Mouse (Mus musculus) kidney, adult 11 months (tissue): ENCODE data around the gene Endod1.
"Not testable (repeated sequence)": the region's sequence is repeated elsewhere in the genome, so short reads cannot be mapped to it uniquely, and the experiment has no call there.

Experiments used
- DNase-seq: peaks from one replicate; pipeline ENCODE4 v3.0.0; 2022

The Endod1 gene

DNA sequence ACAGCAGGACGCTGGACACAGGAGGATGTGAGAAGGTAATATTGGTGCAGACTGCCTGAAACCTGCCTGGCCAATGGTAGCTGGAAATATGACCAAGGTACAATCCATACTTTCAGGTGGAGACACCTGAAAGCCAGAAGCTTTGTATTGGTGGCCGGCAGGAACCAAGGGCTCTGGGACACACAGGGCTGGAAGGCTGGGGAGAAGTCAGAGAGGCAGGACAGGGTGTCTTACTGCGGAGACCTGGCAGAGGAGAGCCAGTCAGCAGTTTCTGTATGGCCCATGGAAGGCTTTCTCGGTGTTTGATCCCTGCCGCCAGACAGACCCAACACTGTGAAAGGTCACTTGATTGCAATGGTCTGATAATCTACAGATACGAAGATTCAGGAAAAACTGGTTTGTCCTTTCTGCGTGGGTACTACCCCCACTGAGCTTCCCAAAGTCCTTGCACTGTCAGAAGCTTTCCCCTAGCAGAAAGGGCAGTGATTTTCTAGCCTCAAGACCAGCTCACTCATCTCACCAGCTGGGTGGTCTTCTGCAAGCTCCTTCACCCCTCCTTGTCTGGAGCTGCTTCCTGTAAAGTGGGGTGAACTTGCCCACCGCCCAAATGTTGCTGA is 1.4 kb downstream of the Endod1 start:
- DNase-seq = no peak

DNA sequence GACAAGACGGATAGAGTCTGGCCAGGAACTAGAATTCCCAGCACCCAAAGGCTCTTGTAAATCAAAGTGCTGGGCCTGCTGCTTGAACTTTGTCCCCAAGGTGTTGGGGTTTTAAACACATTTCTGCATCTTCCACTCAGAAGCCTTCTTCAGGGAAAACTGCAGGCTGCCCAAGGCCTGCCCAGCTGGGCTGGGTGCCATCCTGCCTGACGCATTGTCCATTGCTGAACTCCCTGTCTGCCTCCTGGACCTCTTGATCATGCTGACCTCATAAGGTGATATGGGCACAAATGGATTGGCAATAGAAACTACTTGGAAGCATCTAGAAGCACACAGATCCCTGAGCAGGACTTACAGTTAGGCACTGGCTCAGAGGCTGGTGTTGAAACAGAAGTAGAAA is 3.2 kb downstream of the Endod1 start:
- peak; percentile 50 for DNase-seq

DNA sequence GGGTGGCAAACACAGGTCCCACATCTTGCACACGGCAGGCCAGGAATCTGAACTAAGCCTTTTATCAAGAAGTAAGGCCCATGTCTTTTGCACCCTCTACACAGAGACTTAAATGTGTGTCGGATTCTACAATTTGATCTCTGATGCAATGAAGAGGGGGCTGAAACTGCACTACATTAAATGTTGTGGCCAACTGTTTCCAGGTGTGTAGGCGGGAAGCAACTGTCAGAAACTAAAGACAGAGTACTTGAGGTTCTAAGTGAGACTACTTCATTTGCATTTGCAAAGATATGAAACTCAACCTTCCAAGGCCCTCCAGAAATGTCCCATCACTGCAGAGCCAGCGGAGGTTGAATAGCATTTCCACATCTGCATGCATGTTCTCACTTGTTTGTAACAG is 5.2 kb downstream of the Endod1 start:
- DNase-seq = no peak

DNA sequence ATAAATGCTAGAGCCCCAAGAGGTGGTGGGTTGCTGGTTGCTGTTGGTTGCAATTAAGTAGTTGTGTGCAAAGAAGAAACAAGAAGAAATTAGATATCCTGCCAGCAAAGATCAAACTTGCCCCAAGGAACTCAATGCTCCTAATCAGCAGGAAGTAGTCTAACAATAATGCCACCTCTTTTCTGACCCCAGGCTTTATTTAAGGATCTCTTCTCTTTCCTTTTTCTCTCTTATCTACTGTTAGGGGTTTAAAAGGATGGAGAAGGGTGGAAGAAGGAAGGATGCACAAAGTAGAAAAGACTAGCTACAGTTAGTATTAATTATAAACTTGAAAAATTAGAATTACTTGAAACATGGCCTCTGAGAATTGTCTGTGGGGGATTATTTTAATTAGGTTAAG is 8.9 kb downstream of the Endod1 start:
- DNase-seq = no peak

DNA sequence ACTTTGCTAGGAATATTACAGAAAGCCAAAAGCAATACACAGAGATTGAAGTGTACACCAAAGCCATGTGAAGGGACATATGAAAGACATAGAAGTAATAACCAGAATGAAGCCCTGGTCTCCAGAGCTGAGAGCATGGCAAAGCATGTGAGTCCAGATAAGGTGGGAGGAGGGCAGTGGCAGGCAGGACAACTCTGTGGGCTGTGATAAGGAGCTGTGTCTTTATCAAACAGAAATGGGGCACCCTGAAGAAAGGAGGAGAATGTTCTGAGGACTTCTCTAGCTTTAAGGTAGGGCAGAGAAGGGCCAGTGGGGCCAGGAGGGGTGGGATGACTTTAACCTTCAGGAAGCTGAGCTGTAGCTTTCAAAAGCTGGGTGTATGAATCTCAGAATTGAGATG is 12.0 kb downstream of the Endod1 start:
- DNase-seq = no peak

DNA sequence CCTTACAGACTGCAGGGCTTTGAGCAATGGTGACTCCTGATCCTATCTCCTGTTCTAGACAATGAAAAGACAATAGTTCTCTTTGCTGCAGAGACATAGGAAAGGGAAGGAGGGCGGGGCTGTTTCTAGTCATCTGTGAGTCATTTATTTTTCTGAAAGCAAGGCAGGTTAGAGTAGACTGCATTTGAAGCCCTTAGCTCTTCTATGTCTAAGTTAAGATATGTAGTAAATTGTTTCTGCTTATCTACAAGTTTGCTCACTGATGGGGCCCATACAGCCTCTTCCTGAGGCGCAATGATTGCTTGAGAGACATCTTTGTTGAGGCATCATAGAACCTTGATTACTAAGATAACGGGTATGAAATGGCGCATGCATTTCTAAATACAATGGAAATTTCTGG is 13.5 kb downstream of the Endod1 start:
- no peak for DNase-seq

DNA sequence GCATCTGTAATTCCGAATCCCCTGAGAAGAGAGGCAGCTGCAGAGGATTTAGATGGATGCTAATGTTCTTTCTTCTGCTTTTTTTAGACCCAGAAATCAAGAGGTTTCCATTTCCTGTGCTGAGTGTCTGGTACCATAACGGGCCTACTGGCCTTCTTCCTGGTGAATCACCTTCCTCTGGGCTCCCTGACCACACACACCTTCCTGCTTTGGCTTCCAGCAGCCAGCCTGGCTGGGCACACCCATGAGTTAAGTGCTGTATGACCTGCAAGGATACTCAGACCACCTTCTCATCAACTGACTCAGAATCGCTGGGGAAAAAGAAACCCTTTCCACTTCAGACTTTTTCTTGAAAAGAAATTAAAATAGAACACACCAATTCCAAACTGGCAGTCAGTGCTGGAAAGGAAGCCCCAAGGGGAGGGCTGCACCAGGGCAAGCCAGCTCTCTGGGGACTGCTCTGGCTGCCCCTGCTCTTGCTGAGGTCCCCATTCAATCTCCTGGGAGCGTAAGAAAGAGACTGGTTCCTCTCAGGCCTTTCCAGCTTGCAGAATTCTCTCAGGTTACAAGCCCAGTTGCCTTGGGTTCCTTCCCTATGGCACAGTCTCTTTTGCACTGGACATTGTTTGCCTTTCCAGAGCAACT is 15.7 kb downstream of the Endod1 start:
- DNase-seq = peak; percentile 25

DNA sequence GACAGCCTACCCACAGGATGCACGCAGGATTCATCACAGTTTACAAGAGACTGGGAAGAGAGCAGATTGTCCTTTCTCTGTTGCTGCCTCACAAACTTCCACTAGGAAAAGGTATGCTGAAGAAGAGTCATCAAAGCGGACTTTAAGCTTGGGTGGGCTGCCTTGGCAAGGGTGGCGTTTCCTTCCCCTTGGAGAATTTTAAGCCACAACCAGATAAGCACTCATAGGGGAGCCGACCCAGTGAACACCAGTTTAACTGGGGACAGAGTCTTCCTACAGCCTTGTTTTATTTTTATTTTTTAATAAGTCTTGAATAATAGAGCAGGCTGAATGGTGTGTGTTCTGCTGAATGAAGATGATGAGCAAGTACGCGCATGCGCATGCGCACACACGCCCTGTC is 16.6 kb downstream of the Endod1 start:
- no peak for DNase-seq

DNA sequence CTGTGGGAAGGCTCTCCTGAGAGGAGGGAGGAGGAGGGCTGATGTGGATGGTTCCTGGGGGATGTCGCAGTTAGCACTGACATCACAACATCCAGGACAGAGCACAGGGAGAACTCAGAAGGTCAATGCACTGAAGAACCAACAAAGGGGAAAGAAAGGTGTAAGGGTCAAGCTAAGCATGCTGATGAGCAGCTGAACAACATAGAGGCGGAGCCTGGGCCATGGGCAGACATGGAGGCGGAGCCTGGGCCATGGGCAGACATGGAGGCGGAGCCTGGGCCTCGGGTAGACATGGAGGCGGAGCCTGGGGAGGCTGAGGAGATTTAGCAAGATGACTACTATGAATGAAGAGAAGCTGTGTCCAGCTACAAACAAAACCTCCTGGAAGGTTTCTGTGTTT is 17.8 kb downstream of the Endod1 start:
- no peak for DNase-seq

DNA sequence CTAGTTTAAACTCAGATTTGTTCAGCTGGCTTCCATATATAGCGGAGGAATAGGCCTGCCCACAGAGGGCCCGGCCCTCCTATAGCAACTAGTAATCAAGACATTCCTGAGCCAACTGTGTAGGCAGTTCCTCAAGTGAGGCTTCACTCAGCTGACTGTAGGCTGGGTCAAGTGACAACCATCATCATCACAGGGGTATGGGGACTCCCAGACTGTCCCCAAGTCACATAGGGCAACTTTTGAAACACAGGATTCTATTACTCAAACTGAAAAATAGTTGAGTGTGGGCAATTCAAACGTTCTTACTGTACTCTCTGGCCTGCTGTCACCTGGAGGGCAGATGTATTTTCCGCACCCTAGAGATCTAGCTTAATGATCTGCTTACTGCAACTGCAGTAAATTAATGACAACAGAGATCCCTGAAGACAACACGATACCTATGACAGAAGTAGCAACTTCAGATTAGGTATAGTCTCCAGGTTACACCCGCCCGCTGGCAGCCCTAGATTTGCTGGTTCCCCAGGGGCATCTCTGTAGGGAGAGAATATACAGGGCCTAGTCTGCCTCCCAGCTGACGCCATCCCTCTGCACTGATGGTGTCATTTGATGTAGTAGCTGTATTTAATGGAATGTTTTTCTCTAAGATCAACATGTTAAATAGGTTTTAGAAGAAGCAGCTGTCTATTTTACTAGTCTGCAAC is 19.1 kb downstream of the Endod1 start:
- no peak for DNase-seq

DNA sequence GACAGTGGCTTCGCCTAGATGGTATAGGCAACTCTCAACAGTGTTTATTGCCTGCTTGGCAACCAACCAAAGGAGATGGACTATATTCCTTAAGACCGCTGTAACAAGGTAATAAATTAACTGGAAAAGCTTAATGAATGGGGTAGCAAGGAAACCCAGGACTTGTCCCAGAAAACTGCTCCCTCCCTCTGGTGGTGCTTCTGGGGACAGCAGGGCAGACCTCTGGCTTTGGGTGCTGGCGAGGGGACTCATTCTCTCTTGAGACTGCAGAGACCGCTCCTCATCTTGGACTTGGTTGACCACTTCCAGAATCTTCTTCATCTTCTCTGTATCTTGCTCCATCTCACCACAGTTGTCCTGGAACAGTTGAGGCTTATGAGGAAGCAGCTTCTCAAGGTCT is 24.3 kb downstream of the Endod1 start:
- DNase-seq = no peak

DNA sequence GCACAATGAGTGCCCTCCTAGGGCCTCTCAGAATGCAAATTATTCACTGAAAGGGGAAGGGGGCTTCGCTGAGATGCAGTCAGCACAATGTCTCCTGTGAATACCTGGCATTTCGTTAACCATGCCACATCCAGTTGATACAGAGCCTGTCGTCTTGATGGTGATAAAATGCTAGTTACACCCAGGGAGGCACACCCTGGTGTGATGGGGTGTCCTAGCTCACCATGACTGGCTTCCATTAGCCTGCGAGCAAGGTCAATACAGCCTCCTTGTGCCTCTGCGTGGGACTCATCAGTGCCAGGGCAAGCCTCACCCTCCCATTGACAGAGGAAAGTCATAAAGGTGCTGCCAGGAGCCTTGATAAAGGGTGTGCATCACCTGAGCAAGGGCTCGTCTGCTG is 26.5 kb downstream of the Endod1 start:
- no peak for DNase-seq

DNA sequence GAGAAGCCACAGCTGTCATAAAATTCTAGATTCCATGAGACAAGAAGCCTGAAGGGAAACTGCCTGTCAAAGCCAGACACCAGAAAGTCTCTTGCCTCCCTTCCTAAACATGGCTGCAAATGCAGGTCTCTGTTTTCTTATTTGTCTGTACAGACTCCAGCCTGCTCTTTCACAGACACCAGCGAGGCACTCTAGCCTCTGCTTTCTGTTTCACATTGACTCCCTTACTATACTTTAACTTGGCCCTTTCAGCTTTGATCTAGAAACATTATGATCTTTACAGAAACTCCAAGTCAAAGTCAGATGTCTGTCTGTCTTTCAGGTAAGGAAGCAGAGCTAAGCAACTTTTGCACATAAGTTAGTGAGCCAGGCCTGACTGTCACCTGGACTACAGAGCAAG is 29.0 kb downstream of the Endod1 start:
- no peak for DNase-seq

DNA sequence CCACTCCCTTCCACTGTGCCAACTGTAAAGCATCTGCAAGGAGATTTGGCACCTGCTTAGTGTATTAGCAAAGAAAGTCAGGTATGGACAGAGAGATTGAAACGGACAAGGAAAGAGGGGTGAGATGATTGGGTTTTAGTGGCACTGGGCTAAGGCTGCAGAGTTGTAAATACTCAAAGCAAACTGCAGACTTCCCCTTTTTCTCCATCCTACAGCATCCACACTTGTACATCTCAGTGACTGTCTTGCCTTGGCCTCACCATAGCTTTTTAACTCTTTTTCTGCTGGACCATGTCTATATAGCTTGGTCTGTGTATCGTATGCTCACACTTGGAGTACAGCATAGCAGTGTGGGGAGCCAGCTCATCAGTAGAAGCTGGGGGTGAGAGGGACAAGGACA is 30.5 kb downstream of the Endod1 start:
- DNase-seq = no peak

DNA sequence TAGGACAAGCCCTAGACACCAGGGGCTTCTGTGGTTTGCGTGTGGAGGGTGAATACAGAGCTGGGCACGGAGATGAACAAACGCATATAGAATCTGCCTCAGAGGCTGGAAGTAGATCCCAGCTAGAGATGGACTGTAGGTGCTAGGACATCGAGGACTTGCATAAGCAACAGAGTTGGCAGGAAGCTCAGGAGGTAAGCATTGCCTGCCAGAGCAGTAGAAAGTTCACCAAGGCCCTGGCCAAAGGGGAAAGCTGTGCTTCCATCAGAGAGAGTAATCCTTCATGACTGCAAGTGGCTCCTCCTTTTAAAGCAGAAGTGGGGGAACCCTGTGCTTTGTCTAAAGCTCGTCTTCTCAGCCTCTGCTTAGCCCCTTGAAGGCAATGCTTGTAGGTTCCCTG is 31.9 kb downstream of the Endod1 start:
- no peak for DNase-seq

DNA sequence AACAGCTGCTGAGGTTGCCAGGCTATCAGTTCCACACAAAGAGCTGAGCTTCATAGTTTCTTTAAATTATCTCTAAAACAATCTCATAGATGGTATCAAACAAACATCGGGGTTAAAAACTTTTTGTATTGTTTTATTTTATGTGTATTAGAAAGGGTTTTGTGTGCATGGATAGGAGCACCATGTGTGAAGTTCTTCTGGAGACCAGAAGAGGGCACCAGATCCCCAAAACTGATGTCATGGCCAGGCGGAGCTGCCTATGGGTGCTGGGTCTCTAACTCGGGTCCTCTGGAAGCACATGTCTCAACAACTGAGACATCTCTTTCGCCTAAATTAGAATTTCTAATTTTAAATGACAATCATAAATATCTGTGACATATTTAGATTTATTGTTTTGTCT is 32.9 kb downstream of the Endod1 start:
- no peak for DNase-seq

DNA sequence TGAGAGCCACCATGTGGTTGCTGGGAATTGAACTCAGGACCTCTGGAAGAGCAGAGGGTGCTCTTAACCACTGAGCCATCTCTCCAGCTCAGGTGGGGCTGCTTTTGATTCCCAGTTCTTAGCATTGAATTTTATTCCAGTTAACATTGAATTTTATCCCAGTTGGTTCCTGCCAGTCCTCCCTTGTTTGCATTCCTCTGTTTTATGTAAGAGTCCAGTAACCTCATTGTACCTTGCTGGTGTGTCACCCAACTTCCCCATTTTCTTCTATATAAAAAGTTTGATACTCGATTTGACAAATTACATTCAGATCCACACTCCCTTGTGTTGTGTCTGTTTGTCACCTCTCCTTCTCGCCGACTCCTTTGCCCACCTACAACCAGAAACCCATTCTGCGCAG is 35.4 kb downstream of the Endod1 start:
- not testable (repeated sequence) for DNase-seq

DNA sequence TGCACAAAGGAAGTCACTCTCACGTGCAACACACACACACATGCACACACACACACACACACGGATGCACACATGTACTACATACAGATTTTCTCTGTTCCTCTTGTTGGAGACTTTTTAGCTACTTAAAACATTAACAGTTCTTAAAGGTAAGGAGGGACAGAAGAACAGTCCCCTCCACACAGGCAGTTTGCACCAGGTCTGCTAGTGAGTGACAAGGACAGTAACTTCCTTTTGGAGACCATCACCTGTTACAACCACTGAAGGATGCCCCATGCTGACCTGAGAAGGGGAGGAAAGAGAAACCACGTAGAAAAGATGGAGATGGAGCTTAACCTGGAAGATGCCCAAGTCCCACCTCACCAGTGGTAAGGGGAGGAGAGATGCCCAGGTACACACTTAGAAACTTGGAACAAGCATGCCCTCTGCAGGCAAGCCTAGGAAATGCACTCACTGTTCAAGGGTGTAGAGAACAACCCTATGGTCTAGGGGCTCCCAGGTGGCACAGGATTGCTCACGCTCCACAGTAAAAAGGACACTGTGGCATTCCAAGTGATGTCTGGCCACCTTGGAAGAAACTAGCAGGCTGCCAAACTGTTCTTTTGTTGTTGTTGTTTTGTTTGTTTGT is 39.2 kb downstream of the Endod1 start:
- peak; percentile 57 for DNase-seq

DNA sequence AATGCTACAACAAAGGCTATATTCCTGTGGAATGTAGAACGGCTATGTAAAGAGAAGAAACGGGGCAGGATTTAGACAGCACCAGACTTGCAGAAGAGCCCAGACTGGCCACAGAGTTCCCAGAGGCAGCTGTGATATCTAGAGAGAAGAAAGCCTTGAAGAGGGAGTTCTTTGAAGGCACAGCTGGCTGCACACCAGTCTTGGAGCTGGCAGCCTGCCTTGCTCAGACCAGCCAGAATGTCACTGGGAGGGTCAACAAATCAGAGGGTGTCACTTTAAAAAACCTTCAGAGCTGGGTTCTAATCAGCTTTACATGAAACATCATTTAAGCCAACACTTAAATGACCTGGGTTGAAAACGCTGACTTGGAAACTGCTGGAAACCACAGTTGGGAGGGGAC is 42.6 kb downstream of the Endod1 start:
- no peak for DNase-seq

DNA sequence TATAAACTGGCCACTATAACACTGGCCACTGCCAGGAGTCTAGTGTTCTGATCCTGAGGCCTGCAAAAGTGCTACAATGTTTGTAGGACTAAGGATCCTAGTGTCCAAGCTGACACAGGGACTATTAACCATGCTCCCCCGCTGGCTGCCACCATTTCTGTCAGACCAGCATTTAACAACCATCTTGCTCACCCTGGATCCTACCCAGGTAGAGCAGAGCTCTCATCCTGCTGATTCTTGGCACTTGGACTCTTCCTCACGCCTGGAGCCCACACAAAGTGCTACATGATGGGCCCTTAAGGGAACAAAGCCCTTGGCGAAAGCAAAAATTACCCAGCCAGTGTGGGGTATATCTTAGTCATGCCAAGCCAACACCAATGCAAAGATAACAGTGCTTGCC is 44.4 kb downstream of the Endod1 start:
- DNase-seq = no peak

DNA sequence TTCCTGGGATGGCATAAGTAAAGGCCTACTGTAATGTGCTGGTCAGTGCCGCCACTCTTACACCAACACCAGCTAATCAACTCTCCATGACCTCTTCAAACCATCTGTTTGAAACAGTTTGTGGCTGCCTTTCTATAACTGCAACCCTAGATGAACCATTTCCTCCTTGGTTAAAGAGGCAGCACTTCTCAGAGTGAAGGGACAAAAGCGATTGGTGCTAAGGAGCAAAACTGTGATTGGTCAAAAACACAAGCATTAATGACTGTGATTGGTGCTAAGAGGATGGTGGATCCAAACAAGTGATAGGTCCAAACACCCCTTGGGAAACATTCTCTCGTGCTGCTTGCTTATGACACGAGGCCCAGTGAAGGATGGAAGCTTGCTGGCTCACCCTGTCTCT is 45.5 kb downstream of the Endod1 start:
- DNase-seq = no peak

DNA sequence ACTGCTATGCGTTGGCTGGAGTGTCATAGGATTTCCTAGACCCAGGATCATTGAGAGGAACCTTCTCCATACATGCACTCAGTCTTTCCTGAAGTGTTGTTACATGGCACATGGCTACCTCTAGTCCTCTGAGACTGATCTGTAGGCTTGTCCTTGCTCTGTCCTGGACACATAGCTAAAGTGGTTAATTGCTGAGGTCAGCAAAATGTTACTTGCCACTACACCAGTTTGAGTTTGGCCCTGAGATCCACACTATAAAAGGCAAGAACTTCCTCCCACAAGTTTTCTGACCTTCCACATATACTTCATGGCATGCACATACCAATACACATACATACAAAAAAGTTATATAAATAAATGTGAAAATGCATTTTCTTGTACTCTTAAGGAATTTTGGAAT is 64.7 kb downstream of the Endod1 start:
- DNase-seq = no peak

DNA sequence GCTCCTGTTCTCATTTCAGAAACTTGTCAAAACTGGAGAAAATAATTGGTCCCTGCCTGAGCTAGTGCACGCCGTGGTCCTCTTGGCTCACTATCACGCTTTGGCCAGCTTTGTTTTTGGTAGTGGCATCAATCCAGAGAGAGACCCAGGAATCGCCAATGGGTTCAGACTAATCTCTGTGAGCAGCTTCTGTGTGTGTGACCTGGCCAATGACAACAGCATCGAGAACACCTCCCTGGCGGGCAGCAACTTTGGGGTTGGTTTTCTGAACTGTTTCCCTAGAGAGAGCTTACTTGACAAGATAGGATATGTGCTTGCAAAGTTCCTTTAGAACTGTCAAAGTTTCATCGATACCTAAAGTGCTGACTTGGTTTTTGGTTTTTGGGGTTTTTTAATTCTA is 66.8 kb downstream of the Endod1 start:
- DNase-seq = no peak

DNA sequence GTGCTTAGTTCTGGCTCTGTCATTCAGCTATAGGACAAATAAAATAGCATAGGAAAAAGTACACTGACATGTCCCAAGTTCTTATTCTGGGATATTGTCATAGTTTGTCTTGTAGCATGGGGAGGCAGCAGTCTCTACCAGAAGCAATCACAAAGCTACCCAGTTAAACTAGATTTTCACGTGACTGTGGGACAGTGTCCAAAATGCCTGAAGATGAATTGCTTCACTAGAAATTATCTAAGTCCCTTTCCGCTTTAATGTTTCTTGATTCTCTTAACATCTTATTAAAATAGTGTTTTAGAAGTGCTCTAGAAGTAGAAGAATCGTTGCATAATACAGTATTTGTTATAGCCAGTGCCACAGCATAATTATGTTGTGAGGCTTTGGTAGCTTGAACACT is 67.3 kb downstream of the Endod1 start:
- DNase-seq = no peak
